Mouse (Mus musculus) stomach, postnatal 0 days (tissue): ENCODE results near the gene Unc119. TPM values are rescaled to one million over a fixed set of nuclear protein-coding genes. Genes with fewer than 3 reads are reported as not detected.

Experiments
- ATAC-seq: fragments of 200-750 bp; cut with Nextera tagmentation; 2 replicates; pipeline ENCODE4 v1.8.0; 2017; ENCODE audit not compliant: low FRiP score, low TSS enrichment
- DNase-seq: peaks from one replicate; pipeline ENCODE4 v3.0.0-alpha.2; 2016; ENCODE audit warnings: low spot score
- H3K27ac ChIP-seq: fragments of 300-500 bp; sonication (generic); replicated peaks from 2 replicates; pipeline ENCODE4 v1.5.1; 2014; ENCODE audit warnings: mild to moderate bottlenecking, control low read depth
- H3K27me3 ChIP-seq: fragments of 300-500 bp; sonication (generic); 2 replicates; pipeline ENCODE4 v1.6.1; 2014; ENCODE audit warnings: low read length; ENCODE audit not compliant: control insufficient read depth, insufficient read depth
- H3K36me3 ChIP-seq: fragments of 300-500 bp; sonication (generic); 2 replicates; pipeline ENCODE4 v1.6.1; 2014; ENCODE audit warnings: low read length, mixed read lengths; ENCODE audit not compliant: control insufficient read depth, insufficient read depth
- H3K4me1 ChIP-seq: fragments of 300-500 bp; sonication (generic); replicated peaks from 2 replicates; pipeline ENCODE4 v1.6.1; 2014; ENCODE audit warnings: antibody characterized with exemption; ENCODE audit not compliant: control insufficient read depth, insufficient read depth
- H3K4me2 ChIP-seq: fragments of 300-500 bp; sonication (generic); replicated peaks from 2 replicates; pipeline ENCODE4 v1.6.1; 2014; ENCODE audit warnings: low read depth, mild to moderate bottlenecking, control low read depth, moderate library complexity
- H3K4me3 ChIP-seq: fragments of 300-500 bp; sonication (generic); 2 replicates; pipeline ENCODE4 v1.5.1; 2014; ENCODE audit warnings: low read depth, low read length, control low read depth
- H3K9ac ChIP-seq: fragments of 300-500 bp; sonication (generic); 2 replicates; pipeline ENCODE4 v1.6.1; 2014; ENCODE audit warnings: mild to moderate bottlenecking, low read length, control low read depth, mixed read lengths
- H3K9me3 ChIP-seq: fragments of 300-500 bp; sonication (generic); 2 replicates; pipeline ENCODE4 v1.6.1; 2016; ENCODE audit warnings: low read length; ENCODE audit not compliant: control insufficient read depth
- CTCF ChIP-seq: IDR thresholded peaks from 2 replicates; pipeline ENCODE4 v1.5.1; 2016; ENCODE audit warnings: antibody characterized with exemption, low read depth, mild to moderate bottlenecking, moderate library complexity
- EP300 ChIP-seq: optimal IDR thresholded peaks from 2 replicates; pipeline ENCODE3; 2016; ENCODE audit warnings: antibody characterized with exemption
- WGBS: fragments of 180-500 bp; shearing (Covaris S2); extraction: QIAGEN DNeasy Blood & Tissue Kit; methylation state at CpG from one replicate; pipeline ENCODE4 v1.1.7; 2014; 5-methylcytosine and 5-hydroxymethylcytosine counted together
- polyA plus RNA-seq: library from polyadenylated mRNA; unstranded; fragments of >200 nt; fragmentation: Nextera tagmentation; extraction: Ambion mirVana; gene quantifications from 2 replicates; pipeline ENCODE4 v1.2.1, GENCODE M21; 2015

The Unc119 gene
- polyA plus RNA-seq, 1 experiment from 2014 or later = 27.9 TPM

- peak overlapping the region; percentile 69 for H3K27ac ChIP-seq
- H3K9me3 ChIP-seq = no peaks in the 10 kb centered on the region
- ATAC-seq (no peak), DNase-seq (no peak)
- no peaks in the 10 kb centered on the region for H3K27me3 ChIP-seq
- peak overlapping the region; percentile 23; the same call in 1 of the 2 replicates for H3K9ac ChIP-seq
- H3K36me3 ChIP-seq = peaks cover 7% of the 10 kb centered on the region; the same call in 1 of the 2 replicates
- TF ChIP-seq CTCF (no peak), EP300 (no peak)
- H3K4me1 ChIP-seq = no peaks in the 10 kb centered on the region
- H3K4me3 ChIP-seq = no peak overlapping the region
- WGBS = 67% methylated on average over 7 of the region's 7 CpGs
- no peak overlapping the region; the same call in 1 of the 2 replicates for H3K4me2 ChIP-seq
Observed at GRCm38 (mm10) chr11:78345801-78346200, 2.5 kb downstream of the Unc119 start.

DNA sequence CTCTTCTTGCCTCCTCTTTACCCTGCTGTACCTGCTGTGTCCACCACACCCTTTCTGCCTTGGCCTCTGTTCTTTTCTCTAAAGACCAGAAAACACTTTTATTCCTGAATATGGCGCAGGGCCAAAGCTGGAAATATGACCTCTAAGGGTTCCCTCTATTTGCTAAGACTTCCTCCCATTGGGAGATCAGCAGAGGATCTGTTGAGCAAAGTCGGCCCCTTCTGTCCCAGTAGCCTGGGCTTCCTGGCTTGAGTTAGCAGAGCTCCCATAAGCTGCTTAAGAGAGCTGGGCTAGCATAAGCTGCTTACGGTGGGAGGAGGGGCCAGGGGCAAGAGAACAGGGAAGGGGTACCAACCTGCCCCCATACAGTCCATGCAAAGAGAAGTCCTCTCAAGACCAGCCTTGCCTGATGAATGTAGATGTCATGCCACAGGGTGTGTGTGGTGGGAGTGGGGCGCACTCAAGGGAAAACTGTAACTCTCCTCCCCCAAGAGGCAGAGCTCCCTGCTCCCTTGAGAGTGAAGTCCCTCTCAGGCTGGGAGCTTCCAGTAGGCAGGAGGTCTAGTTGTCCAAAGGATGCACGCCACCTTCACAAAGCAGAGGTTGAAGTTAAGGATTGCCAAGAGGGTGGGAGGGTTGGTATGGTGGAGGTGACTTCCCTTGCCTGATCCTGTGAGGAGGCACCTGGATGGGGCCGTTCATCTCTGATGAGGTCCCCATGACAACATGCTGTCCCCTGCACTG lies 3.2 kb downstream of the Unc119 start:
- 72% methylated on average over 6 of the region's 6 CpGs for WGBS
- TF ChIP-seq EP300 (no peak), CTCF (no peak)
- no peak for DNase-seq
- no peak for ATAC-seq
- H3K9me3 ChIP-seq = no peaks in the 10 kb centered on the region
- no peak overlapping the region for H3K4me2 ChIP-seq
- H3K27ac ChIP-seq = 0 out of 2 replicates have a peak overlapping the region, but pooled peaks have one; percentile 69
- H3K27me3 ChIP-seq = no peaks in the 10 kb centered on the region
- no peak overlapping the region for H3K9ac ChIP-seq
- H3K36me3 ChIP-seq = peaks cover 2% of the 10 kb centered on the region; the same call in 1 of the 2 replicates
- H3K4me3 ChIP-seq = no peak overlapping the region
- H3K4me1 ChIP-seq = no peaks in the 10 kb centered on the region

DNA sequence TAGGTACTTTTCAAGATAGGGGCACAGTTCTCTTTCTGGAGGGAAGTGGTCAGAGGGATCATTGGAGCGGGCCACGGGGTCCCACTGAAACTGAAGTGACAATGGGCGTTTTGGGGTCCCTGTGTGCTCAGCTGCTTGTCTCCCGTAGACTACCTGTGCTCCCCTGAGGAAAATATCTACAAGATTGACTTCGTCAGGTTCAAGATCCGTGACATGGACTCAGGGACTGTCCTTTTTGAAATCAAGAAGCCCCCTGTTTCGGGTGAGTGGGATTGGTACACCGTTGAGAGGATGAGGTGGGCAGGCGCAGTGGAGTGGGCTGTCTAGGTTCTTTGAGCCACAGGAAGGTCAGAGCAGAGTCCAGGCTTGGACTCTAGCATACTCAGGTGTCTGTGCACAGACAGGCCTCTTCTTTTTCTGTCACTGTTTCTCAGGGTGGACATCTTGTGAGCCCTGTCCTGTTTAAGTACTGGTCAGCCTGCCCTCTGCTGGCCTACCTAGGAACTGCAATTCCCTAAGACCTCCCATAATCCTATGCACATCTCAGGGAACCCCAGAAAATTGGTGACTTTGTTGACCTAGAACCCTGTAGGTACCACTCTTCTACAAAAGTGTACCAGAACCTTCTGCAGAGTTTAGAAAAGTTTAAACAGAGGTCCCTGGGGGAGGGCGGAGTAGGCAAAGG lies 3.9 kb downstream of the Unc119 start:
- H3K36me3 ChIP-seq = peaks cover 2% of the 10 kb centered on the region; the same call in 1 of the 2 replicates
- ATAC-seq (peak; percentile 21), DNase-seq (peak; percentile 76)
- H3K27ac ChIP-seq = peak overlapping the region; percentile 53
- no peak overlapping the region for H3K4me2 ChIP-seq
- no peaks in the 10 kb centered on the region for H3K9me3 ChIP-seq
- no peaks in the 10 kb centered on the region for H3K4me1 ChIP-seq
- no peak overlapping the region for H3K9ac ChIP-seq
- TF ChIP-seq CTCF = peak; percentile 88
- TF ChIP-seq EP300 = no peak
- WGBS = 91% methylated on average over 10 of the region's 10 CpGs
- no peak overlapping the region for H3K4me3 ChIP-seq
- no peaks in the 10 kb centered on the region for H3K27me3 ChIP-seq

DNA sequence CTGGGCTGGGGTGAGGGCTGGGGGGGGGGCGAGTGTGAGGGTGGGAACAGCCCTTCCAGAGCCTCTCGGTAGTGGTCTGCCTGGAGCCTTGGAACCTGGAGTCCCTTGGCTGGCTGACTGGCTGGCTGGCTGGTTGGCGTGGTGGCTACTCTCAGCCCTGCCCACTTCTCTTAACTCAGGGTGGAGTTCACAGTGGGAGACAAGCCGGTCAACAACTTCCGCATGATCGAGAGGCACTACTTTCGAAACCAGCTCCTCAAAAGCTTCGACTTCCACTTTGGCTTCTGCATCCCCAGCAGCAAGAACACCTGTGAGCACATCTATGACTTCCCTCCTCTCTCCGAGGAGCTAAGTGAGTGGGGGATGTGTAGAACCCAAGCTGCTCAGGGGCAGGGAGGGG lies 4.6 kb downstream of the Unc119 start:
- Histone ChIP-seq H3K9ac (no peak overlapping the region), H3K27ac (peak overlapping the region; percentile 53), H3K27me3 (no peaks in the 10 kb centered on the region), H3K4me2 (no peak overlapping the region), H3K36me3 (peaks cover 2% of the 10 kb centered on the region; the same call in 1 of the 2 replicates), H3K4me1 (no peaks in the 10 kb centered on the region), H3K4me3 (no peak overlapping the region), H3K9me3 (no peaks in the 10 kb centered on the region)
- TF ChIP-seq CTCF = no peak
- TF ChIP-seq EP300 = no peak
- DNase-seq (no peak), ATAC-seq (0 out of 2 replicates have a peak, but pooled peaks have one; percentile 13)
- WGBS = 66% methylated on average over 8 of the region's 9 CpGs

DNA sequence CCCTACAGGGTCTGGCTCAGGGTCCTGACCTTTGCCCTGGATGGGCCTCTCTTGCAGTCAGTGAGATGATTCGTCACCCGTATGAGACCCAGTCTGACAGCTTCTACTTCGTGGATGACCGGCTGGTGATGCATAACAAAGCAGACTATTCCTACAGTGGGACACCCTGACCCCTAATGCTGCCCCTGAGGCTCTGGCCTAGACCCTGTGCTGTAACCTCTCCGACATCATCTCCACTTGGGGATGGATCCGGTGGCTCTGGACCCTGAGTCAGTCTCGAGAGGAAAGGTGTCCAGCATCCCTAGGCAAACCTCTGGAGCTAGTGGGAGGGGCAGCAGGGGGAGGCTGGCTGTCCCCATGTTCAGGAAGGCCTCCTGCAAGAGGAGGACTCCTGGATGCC lies 5.2 kb downstream of the Unc119 start:
- Histone ChIP-seq H3K4me2 (no peak overlapping the region), H3K27me3 (no peaks in the 10 kb centered on the region), H3K4me3 (no peak overlapping the region), H3K4me1 (no peaks in the 10 kb centered on the region), H3K9ac (no peak overlapping the region), H3K9me3 (no peaks in the 10 kb centered on the region), H3K36me3 (peaks cover 2% of the 10 kb centered on the region; the same call in 1 of the 2 replicates), H3K27ac (no peak overlapping the region)
- no peak for TF ChIP-seq EP300
- no peak for TF ChIP-seq CTCF
- DNase-seq = no peak
- no peak for ATAC-seq
- 55% methylated on average over 7 of the region's 7 CpGs for WGBS
